Mouse (Mus musculus): ENCODE measurements around the gene Cavin3. TPM values are rescaled to one million over a fixed set of nuclear protein-coding genes. Genes with fewer than 3 reads are reported as not detected.
"Not testable (repeated sequence)": the region's sequence is repeated elsewhere in the genome, so short reads cannot be mapped to it uniquely, and the experiment has no call there.

Gene Cavin3
- polyA plus RNA-seq, 1 experiment from 2014 or later: 106 TPM

- no peak for ATAC-seq (ENCODE audit: borderline replicate concordance, extremely low read depth, low FRiP score, low TSS enrichment)
- WGBS: 70% methylated on average over 8 of the region's 8 CpGs
- Histone ChIP-seq H3K9me3 (no peaks in the 10 kb centered on the region), H3K4me3 (no peak overlapping the region), H3K36me3 (no peaks in the 10 kb centered on the region), H3K27me3 (no peaks in the 10 kb centered on the region), H3K4me1 (peaks cover 22% of the 10 kb centered on the region), H3K9ac (no peak overlapping the region), H3K4me2 (no peak overlapping the region), H3K27ac (no peak overlapping the region)
Measured at GRCm38 (mm10) chr7:105478344-105478743, 3.8 kb downstream of the Cavin3 start.

GRCm38 (mm10) chr7:105477841-105478240, 4.3 kb downstream of the Cavin3 start:
- 54% methylated on average over 3 of the region's 3 CpGs for WGBS
- no peak for ATAC-seq (ENCODE audit: borderline replicate concordance, extremely low read depth, low FRiP score, low TSS enrichment)
- no peaks in the 10 kb centered on the region for H3K27me3 ChIP-seq
- H3K36me3 ChIP-seq: no peaks in the 10 kb centered on the region
- no peak overlapping the region for H3K27ac ChIP-seq
- H3K4me1 ChIP-seq: peaks cover 22% of the 10 kb centered on the region
- H3K4me2 ChIP-seq: no peak overlapping the region
- H3K9ac ChIP-seq: no peak overlapping the region
- H3K9me3 ChIP-seq: no peaks in the 10 kb centered on the region
- H3K4me3 ChIP-seq: no peak overlapping the region

- peaks cover 19% of the 10 kb centered on the region for H3K4me1 ChIP-seq
- 89% methylated on average over 1 of the region's 1 CpGs for WGBS
- no peak overlapping the region for H3K9ac ChIP-seq
- H3K27me3 ChIP-seq: no peaks in the 10 kb centered on the region
- no peak for ATAC-seq (ENCODE audit: borderline replicate concordance, extremely low read depth, low FRiP score, low TSS enrichment)
- H3K4me2 ChIP-seq: no peak overlapping the region
- no peak overlapping the region for H3K27ac ChIP-seq
- no peaks in the 10 kb centered on the region for H3K36me3 ChIP-seq
- no peaks in the 10 kb centered on the region for H3K9me3 ChIP-seq
- no peak overlapping the region for H3K4me3 ChIP-seq
Measured at GRCm38 (mm10) chr7:105477433-105477700, 4.7 kb downstream of the Cavin3 start.

- Histone ChIP-seq H3K36me3 (no peaks in the 10 kb centered on the region), H3K9ac (no peak overlapping the region), H3K9me3 (no peaks in the 10 kb centered on the region), H3K4me1 (peaks cover 16% of the 10 kb centered on the region), H3K27me3 (no peaks in the 10 kb centered on the region), H3K27ac (no peak overlapping the region), H3K4me2 (no peak overlapping the region), H3K4me3 (no peak overlapping the region)
- 67% methylated on average over 10 of the region's 10 CpGs for WGBS
- ATAC-seq (ENCODE audit: borderline replicate concordance, extremely low read depth, low FRiP score, low TSS enrichment): no peak
Measured at GRCm38 (mm10) chr7:105476683-105477432, 5.2 kb downstream of the Cavin3 start.

- ATAC-seq (ENCODE audit: borderline replicate concordance, extremely low read depth, low FRiP score, low TSS enrichment): no peak
- Histone ChIP-seq H3K4me1 (peaks cover 4% of the 10 kb centered on the region), H3K4me3 (no peak overlapping the region), H3K4me2 (no peak overlapping the region), H3K27me3 (no peaks in the 10 kb centered on the region), H3K9me3 (no peaks in the 10 kb centered on the region), H3K36me3 (no peaks in the 10 kb centered on the region), H3K9ac (no peak overlapping the region), H3K27ac (no peak overlapping the region)
- 62% methylated on average over 7 of the region's 7 CpGs for WGBS
Measured at GRCm38 (mm10) chr7:105475396-105475949, 6.6 kb downstream of the Cavin3 start.

GRCm38 (mm10) chr7:105474771-105475315, 7.3 kb downstream of the Cavin3 start:
- H3K36me3 ChIP-seq: no peaks in the 10 kb centered on the region
- no peaks in the 10 kb centered on the region; the same call in 1 of the 2 replicates for H3K4me1 ChIP-seq
- WGBS: 69% methylated on average over 4 of the region's 4 CpGs
- no peaks in the 10 kb centered on the region for H3K27me3 ChIP-seq
- no peak overlapping the region for H3K4me2 ChIP-seq
- ATAC-seq (ENCODE audit: borderline replicate concordance, extremely low read depth, low FRiP score, low TSS enrichment): no peak
- H3K27ac ChIP-seq: no peak overlapping the region
- no peaks in the 10 kb centered on the region for H3K9me3 ChIP-seq
- no peak overlapping the region for H3K9ac ChIP-seq
- H3K4me3 ChIP-seq: no peak overlapping the region

GRCm38 (mm10) chr7:105472607-105473006, 9.5 kb downstream of the Cavin3 start:
- no peak overlapping the region for H3K4me3 ChIP-seq
- H3K4me2 ChIP-seq: no peak overlapping the region
- H3K9ac ChIP-seq: no peak overlapping the region
- H3K9me3 ChIP-seq: no peaks in the 10 kb centered on the region
- no peaks in the 10 kb centered on the region for H3K27me3 ChIP-seq
- H3K36me3 ChIP-seq: no peaks in the 10 kb centered on the region
- ATAC-seq (ENCODE audit: borderline replicate concordance, extremely low read depth, low FRiP score, low TSS enrichment): no peak
- H3K27ac ChIP-seq: no peak overlapping the region
- WGBS: 34% methylated on average over 1 of the region's 1 CpGs
- H3K4me1 ChIP-seq: no peaks in the 10 kb centered on the region; the same call in 1 of the 2 replicates

- H3K4me1 ChIP-seq; H3K27me3 ChIP-seq; H3K9ac ChIP-seq; H3K36me3 ChIP-seq; H3K9me3 ChIP-seq; H3K4me3 ChIP-seq; ATAC-seq (ENCODE audit: borderline replicate concordance, extremely low read depth, low FRiP score, low TSS enrichment); H3K4me2 ChIP-seq; H3K27ac ChIP-seq: not testable (repeated sequence)
- 67% methylated on average over 5 of the region's 5 CpGs for WGBS
Measured at GRCm38 (mm10) chr7:105465505-105465904, 16.6 kb downstream of the Cavin3 start.

- no peak for ATAC-seq (ENCODE audit: borderline replicate concordance, extremely low read depth, low FRiP score, low TSS enrichment)
- Histone ChIP-seq H3K4me2 (no peak overlapping the region), H3K4me3 (no peak overlapping the region), H3K4me1 (no peaks in the 10 kb centered on the region), H3K9ac (no peak overlapping the region), H3K27ac (no peak overlapping the region), H3K36me3 (no peaks in the 10 kb centered on the region), H3K9me3 (no peaks in the 10 kb centered on the region), H3K27me3 (no peaks in the 10 kb centered on the region)
Measured at GRCm38 (mm10) chr7:105458546-105458945, 23.6 kb downstream of the Cavin3 start.

GRCm38 (mm10) chr7:105453345-105453744, 28.8 kb downstream of the Cavin3 start:
- H3K27ac ChIP-seq; H3K4me2 ChIP-seq; H3K4me1 ChIP-seq; H3K9me3 ChIP-seq; H3K36me3 ChIP-seq; H3K27me3 ChIP-seq; H3K4me3 ChIP-seq; ATAC-seq (ENCODE audit: borderline replicate concordance, extremely low read depth, low FRiP score, low TSS enrichment); H3K9ac ChIP-seq: not testable (repeated sequence)
- 85% methylated on average over 4 of the region's 4 CpGs for WGBS

GRCm38 (mm10) chr7:105445076-105445475, 37.0 kb downstream of the Cavin3 start:
- Histone ChIP-seq H3K27me3 (no peaks in the 10 kb centered on the region), H3K4me1 (0 out of 2 replicates have a peak, but pooled peaks cover 8% of the 10 kb centered on the region), H3K27ac (no peak overlapping the region), H3K9ac (no peak overlapping the region), H3K9me3 (no peaks in the 10 kb centered on the region), H3K36me3 (no peaks in the 10 kb centered on the region), H3K4me3 (no peak overlapping the region), H3K4me2 (no peak overlapping the region)
- no peak for ATAC-seq (ENCODE audit: borderline replicate concordance, extremely low read depth, low FRiP score, low TSS enrichment)
- WGBS: 58% methylated on average over 3 of the region's 3 CpGs

GRCm38 (mm10) chr7:105441426-105441825, 40.7 kb downstream of the Cavin3 start:
- WGBS: 30% methylated on average over 4 of the region's 4 CpGs
- Histone ChIP-seq H3K4me1 (0 out of 2 replicates have a peak, but pooled peaks cover 8% of the 10 kb centered on the region), H3K27me3 (no peaks in the 10 kb centered on the region), H3K4me3 (no peak overlapping the region), H3K27ac (no peak overlapping the region), H3K9me3 (no peaks in the 10 kb centered on the region), H3K4me2 (no peak overlapping the region), H3K9ac (no peak overlapping the region), H3K36me3 (no peaks in the 10 kb centered on the region)
- ATAC-seq (ENCODE audit: borderline replicate concordance, extremely low read depth, low FRiP score, low TSS enrichment): no peak

Measured in lung, embryonic 15.5 days (tissue).